Mouse (Mus musculus): ENCODE measurements around the gene Kctd20.

The Kctd20 gene

DNA sequence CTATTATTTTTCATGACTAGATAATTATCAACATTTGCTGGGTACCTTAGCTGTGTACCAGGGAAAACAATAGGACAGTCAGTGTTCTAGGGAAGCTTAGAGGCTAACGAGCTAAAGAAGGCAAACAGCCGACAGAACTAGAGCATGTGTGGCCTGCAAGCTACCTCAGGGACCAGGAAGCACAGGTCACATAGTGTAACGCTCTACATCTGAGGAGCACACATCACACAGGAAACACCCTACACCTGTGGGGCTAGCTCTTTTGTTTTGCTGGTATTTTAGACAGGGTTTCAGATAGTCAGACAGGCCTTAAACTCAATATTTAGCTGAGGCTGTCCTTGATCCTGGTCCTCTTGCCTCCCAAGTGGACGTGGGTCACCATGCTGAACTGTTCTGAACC lies 42.9 kb downstream of the Kctd20 start:
- Histone ChIP-seq H3K4me3 (replicated peaks; ENCODE audit: low read length) (no peak overlapping the region), H3K36me3 (ENCODE audit: insufficient read depth, low read length) (peaks cover 92% of the 10 kb centered on the region), H3K4me1 (replicated peaks; ENCODE audit: low read depth, low read length) (peaks cover 52% of the 10 kb centered on the region), H3K9me3 (ENCODE audit: low read length) (no peaks in the 10 kb centered on the region), H3K27me3 (ENCODE audit: insufficient read depth, low read length) (no peaks in the 10 kb centered on the region)
- TF ChIP-seq CTCF (conservative IDR thresholded peaks at IDR 0.05; ENCODE audit: low read length) (no peak), NANOG (IDR thresholded peaks at IDR 0.05; ENCODE audit: borderline replicate concordance, low read length) (no peak), POU5F1 (IDR thresholded peaks at IDR 0.05; ENCODE audit: borderline replicate concordance, low read length) (no peak)

DNA sequence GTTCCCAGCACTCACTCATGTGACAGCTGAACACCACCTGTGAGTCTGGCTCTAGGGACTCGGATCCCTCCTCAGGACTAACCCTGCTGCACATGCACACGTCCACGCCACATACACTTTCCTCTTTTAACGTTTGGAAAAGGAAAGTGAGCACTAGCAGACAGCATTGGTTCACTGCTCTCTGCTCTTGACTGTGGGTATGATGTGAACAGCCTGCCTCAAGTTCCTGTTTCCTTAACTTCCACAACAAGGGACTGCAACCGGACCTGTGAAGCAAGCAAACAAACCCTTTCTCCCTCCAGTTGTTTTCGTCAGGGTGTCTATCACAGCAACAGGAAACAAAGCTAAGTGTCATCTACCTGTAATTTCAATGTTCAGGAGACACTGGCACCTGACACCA lies 48.7 kb downstream of the Kctd20 start:
- Histone ChIP-seq H3K4me1 (replicated peaks; ENCODE audit: low read depth, low read length) (peaks cover 70% of the 10 kb centered on the region), H3K27me3 (ENCODE audit: insufficient read depth, low read length) (no peaks in the 10 kb centered on the region), H3K4me3 (replicated peaks; ENCODE audit: low read length) (no peak overlapping the region), H3K36me3 (ENCODE audit: insufficient read depth, low read length) (peaks cover 83% of the 10 kb centered on the region), H3K9me3 (ENCODE audit: low read length) (no peaks in the 10 kb centered on the region)
- TF ChIP-seq POU5F1 (IDR thresholded peaks at IDR 0.05; ENCODE audit: borderline replicate concordance, low read length) (no peak), NANOG (IDR thresholded peaks at IDR 0.05; ENCODE audit: borderline replicate concordance, low read length) (no peak), CTCF (conservative IDR thresholded peaks at IDR 0.05; ENCODE audit: low read length) (no peak)

DNA sequence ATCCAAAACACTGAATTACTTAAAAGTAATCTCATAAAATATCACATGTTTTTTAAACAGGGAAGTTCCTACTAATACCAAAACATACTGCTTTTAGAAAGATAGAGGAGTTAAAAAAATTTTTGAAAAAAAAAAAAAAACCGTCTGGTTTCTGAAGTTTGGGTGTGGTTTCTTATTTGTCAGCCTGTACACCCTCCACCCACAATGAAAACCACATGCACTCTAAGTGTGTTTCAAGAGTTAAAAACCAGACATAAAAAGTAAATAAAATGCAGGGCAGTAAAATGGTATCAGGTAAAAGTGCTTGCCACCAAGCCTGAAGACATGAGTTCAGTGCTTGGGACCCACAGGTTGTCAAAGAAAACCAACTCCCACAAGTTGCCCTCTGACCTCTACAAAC lies 52.0 kb downstream of the Kctd20 start:
- no peak for TF ChIP-seq POU5F1 (IDR thresholded peaks at IDR 0.05; ENCODE audit: borderline replicate concordance, low read length)
- no peak for TF ChIP-seq NANOG (IDR thresholded peaks at IDR 0.05; ENCODE audit: borderline replicate concordance, low read length)
- TF ChIP-seq CTCF (conservative IDR thresholded peaks at IDR 0.05; ENCODE audit: low read length), result no peak
- Histone ChIP-seq H3K36me3 (ENCODE audit: insufficient read depth, low read length) (peaks cover 59% of the 10 kb centered on the region), H3K27me3 (ENCODE audit: insufficient read depth, low read length) (no peaks in the 10 kb centered on the region), H3K4me1 (replicated peaks; ENCODE audit: low read depth, low read length) (peaks cover 57% of the 10 kb centered on the region), H3K9me3 (ENCODE audit: low read length) (no peaks in the 10 kb centered on the region), H3K4me3 (replicated peaks; ENCODE audit: low read length) (0 out of 2 replicates have a peak overlapping the region, but pooled peaks have one; percentile 100)

DNA sequence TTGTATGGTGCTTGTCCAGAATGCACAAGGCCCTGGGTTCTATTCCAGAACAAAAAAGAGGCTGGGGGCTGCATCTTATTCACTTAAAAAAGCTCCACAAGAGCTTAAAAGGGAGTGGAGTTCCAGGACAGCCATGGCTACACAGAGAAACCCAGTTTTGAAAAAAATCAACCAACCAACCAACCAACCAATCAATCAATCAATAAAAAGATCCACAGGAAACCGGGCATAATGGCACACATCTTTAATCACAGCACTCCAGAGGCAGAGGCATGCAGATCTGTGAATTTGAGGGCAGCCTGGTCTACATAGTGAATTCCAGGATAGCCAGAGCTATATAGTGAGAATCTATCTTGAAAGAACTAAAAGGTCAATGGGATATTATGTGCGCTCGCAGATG lies 53.3 kb downstream of the Kctd20 start:
- Histone ChIP-seq H3K27me3 (ENCODE audit: insufficient read depth, low read length) (no peaks in the 10 kb centered on the region), H3K4me3 (replicated peaks; ENCODE audit: low read length) (peak overlapping the region; percentile 100), H3K4me1 (replicated peaks; ENCODE audit: low read depth, low read length) (peaks cover 65% of the 10 kb centered on the region), H3K9me3 (ENCODE audit: low read length) (no peaks in the 10 kb centered on the region), H3K36me3 (ENCODE audit: insufficient read depth, low read length) (peaks cover 46% of the 10 kb centered on the region)
- no peak for TF ChIP-seq NANOG (IDR thresholded peaks at IDR 0.05; ENCODE audit: borderline replicate concordance, low read length)
- TF ChIP-seq CTCF (conservative IDR thresholded peaks at IDR 0.05; ENCODE audit: low read length), result no peak
- TF ChIP-seq POU5F1 (IDR thresholded peaks at IDR 0.05; ENCODE audit: borderline replicate concordance, low read length), result no peak

GRCm38 (mm10) chr17:29006812-29007211 lies 55.1 kb downstream of the Kctd20 start:
- H3K36me3 ChIP-seq (ENCODE audit: insufficient read depth, low read length), result peaks cover 28% of the 10 kb centered on the region
- TF ChIP-seq POU5F1 (IDR thresholded peaks at IDR 0.05; ENCODE audit: borderline replicate concordance, low read length) (no peak), NANOG (IDR thresholded peaks at IDR 0.05; ENCODE audit: borderline replicate concordance, low read length) (no peak), CTCF (conservative IDR thresholded peaks at IDR 0.05; ENCODE audit: low read length) (no peak)
- H3K9me3 ChIP-seq (ENCODE audit: low read length), result no peaks in the 10 kb centered on the region
- no peaks in the 10 kb centered on the region for H3K27me3 ChIP-seq (ENCODE audit: insufficient read depth, low read length)
- peaks cover 61% of the 10 kb centered on the region for H3K4me1 ChIP-seq (replicated peaks; ENCODE audit: low read depth, low read length)
- H3K4me3 ChIP-seq (replicated peaks; ENCODE audit: low read length), result peak overlapping the region; percentile 100

GRCm38 (mm10) chr17:29007243-29007640 lies 55.5 kb downstream of the Kctd20 start:
- H3K4me3 ChIP-seq (replicated peaks; ENCODE audit: low read length), result peak overlapping the region; percentile 100
- TF ChIP-seq NANOG (IDR thresholded peaks at IDR 0.05; ENCODE audit: borderline replicate concordance, low read length), result no peak
- no peaks in the 10 kb centered on the region for H3K9me3 ChIP-seq (ENCODE audit: low read length)
- H3K36me3 ChIP-seq (ENCODE audit: insufficient read depth, low read length), result peaks cover 27% of the 10 kb centered on the region
- no peaks in the 10 kb centered on the region for H3K27me3 ChIP-seq (ENCODE audit: insufficient read depth, low read length)
- peaks cover 64% of the 10 kb centered on the region for H3K4me1 ChIP-seq (replicated peaks; ENCODE audit: low read depth, low read length)

- Histone ChIP-seq H3K4me3 (replicated peaks; ENCODE audit: low read length) (peak within 1 kb of the TSS; percentile 100), H3K27me3 (ENCODE audit: insufficient read depth, low read length) (no peaks in the 10 kb centered on the region), H3K9me3 (ENCODE audit: low read length) (no peaks in the 10 kb centered on the region), H3K36me3 (ENCODE audit: insufficient read depth, low read length) (peaks cover 26% of the 10 kb centered on the region), H3K4me1 (replicated peaks; ENCODE audit: low read depth, low read length) (peaks cover 66% of the 10 kb centered on the region)
- no peak for TF ChIP-seq CTCF (conservative IDR thresholded peaks at IDR 0.05; ENCODE audit: low read length)
- peak; percentile 89 for TF ChIP-seq NANOG (IDR thresholded peaks at IDR 0.05; ENCODE audit: borderline replicate concordance, low read length)
Measured at GRCm38 (mm10) chr17:29007641-29008325, 56.0 kb downstream of the Kctd20 start, which contains the start of gene Stk38. TSS of gene Stk38 (minus strand) at chr17:29007995.

- TF ChIP-seq POU5F1 (IDR thresholded peaks at IDR 0.05; ENCODE audit: borderline replicate concordance, low read length) (no peak), NANOG (IDR thresholded peaks at IDR 0.05; ENCODE audit: borderline replicate concordance, low read length) (peak; percentile 50)
- H3K9me3 ChIP-seq (ENCODE audit: low read length), result no peaks in the 10 kb centered on the region
- peak overlapping the region; percentile 35 for H3K4me3 ChIP-seq (replicated peaks; ENCODE audit: low read length)
- H3K36me3 ChIP-seq (ENCODE audit: insufficient read depth, low read length), result peaks cover 24% of the 10 kb centered on the region
- peaks cover 67% of the 10 kb centered on the region for H3K4me1 ChIP-seq (replicated peaks; ENCODE audit: low read depth, low read length)
- H3K27me3 ChIP-seq (ENCODE audit: insufficient read depth, low read length), result no peaks in the 10 kb centered on the region
Measured at GRCm38 (mm10) chr17:29008326-29008650, 56.5 kb downstream of the Kctd20 start.

- H3K9me3 ChIP-seq (ENCODE audit: low read length), result no peaks in the 10 kb centered on the region
- no peaks in the 10 kb centered on the region for H3K27me3 ChIP-seq (ENCODE audit: insufficient read depth, low read length)
- TF ChIP-seq NANOG (IDR thresholded peaks at IDR 0.05; ENCODE audit: borderline replicate concordance, low read length) (no peak), CTCF (conservative IDR thresholded peaks at IDR 0.05; ENCODE audit: low read length) (no peak), POU5F1 (IDR thresholded peaks at IDR 0.05; ENCODE audit: borderline replicate concordance, low read length) (no peak)
- H3K4me3 ChIP-seq (replicated peaks; ENCODE audit: low read length), result no peak overlapping the region
- peaks cover 66% of the 10 kb centered on the region for H3K4me1 ChIP-seq (replicated peaks; ENCODE audit: low read depth, low read length)
- H3K36me3 ChIP-seq (ENCODE audit: insufficient read depth, low read length), result peaks cover 19% of the 10 kb centered on the region
Measured at GRCm38 (mm10) chr17:29009181-29009580, 57.4 kb downstream of the Kctd20 start.
